Mouse (Mus musculus): ENCODE data around the gene Il11ra1. TPM values are rescaled to one million over a fixed set of nuclear protein-coding genes. Genes with fewer than 3 reads are reported as not detected.
"Not testable (repeated sequence)": the region's sequence is repeated elsewhere in the genome, so short reads cannot be mapped to it uniquely, and the experiment has no call there.

The Il11ra1 gene
- polyA plus RNA-seq, 1 experiment = 0.14 TPM

GRCm38 (mm10) chr4:41774002-41774401 is 74.2 kb downstream of the Il11ra1 start, which contains the start of gene Ccl27a:
Gene Ccl27a (minus strand): TSS chr4:41774247.
- not testable (repeated sequence) for H3K36me3 ChIP-seq (ENCODE audit: control insufficient read depth); H3K9me3 ChIP-seq (ENCODE audit: control insufficient read depth, low read length); H3K27me3 ChIP-seq (ENCODE audit: control insufficient read depth); H3K4me1 ChIP-seq (ENCODE audit: control insufficient read depth)
- peak within 1 kb of the TSS; percentile 52 for H3K4me3 ChIP-seq (replicated peaks)

GRCm38 (mm10) chr4:41774506-41774905 is 74.7 kb downstream of the Il11ra1 start:
- H3K4me1 ChIP-seq (ENCODE audit: control insufficient read depth); H3K9me3 ChIP-seq (ENCODE audit: control insufficient read depth, low read length); H3K27me3 ChIP-seq (ENCODE audit: control insufficient read depth); H3K4me3 ChIP-seq (replicated peaks); H3K36me3 ChIP-seq (ENCODE audit: control insufficient read depth): not testable (repeated sequence)

- H3K27me3 ChIP-seq (ENCODE audit: control insufficient read depth); H3K4me3 ChIP-seq (replicated peaks); H3K9me3 ChIP-seq (ENCODE audit: control insufficient read depth, low read length); H3K4me1 ChIP-seq (ENCODE audit: control insufficient read depth); H3K36me3 ChIP-seq (ENCODE audit: control insufficient read depth): not testable (repeated sequence)
Measured at GRCm38 (mm10) chr4:41775840-41776239, 76.1 kb downstream of the Il11ra1 start.

- H3K4me3 ChIP-seq (replicated peaks); H3K9me3 ChIP-seq (ENCODE audit: control insufficient read depth, low read length); H3K27me3 ChIP-seq (ENCODE audit: control insufficient read depth); H3K36me3 ChIP-seq (ENCODE audit: control insufficient read depth); H3K4me1 ChIP-seq (ENCODE audit: control insufficient read depth): not testable (repeated sequence)
Measured at GRCm38 (mm10) chr4:41781271-41781670, 81.5 kb downstream of the Il11ra1 start.

- not testable (repeated sequence) for H3K4me1 ChIP-seq (ENCODE audit: control insufficient read depth); H3K36me3 ChIP-seq (ENCODE audit: control insufficient read depth); H3K4me3 ChIP-seq (replicated peaks); H3K9me3 ChIP-seq (ENCODE audit: control insufficient read depth, low read length); H3K27me3 ChIP-seq (ENCODE audit: control insufficient read depth)
Measured at GRCm38 (mm10) chr4:41781748-41782485, 82.1 kb downstream of the Il11ra1 start.

- H3K9me3 ChIP-seq (ENCODE audit: control insufficient read depth, low read length); H3K4me1 ChIP-seq (ENCODE audit: control insufficient read depth); H3K27me3 ChIP-seq (ENCODE audit: control insufficient read depth); H3K4me3 ChIP-seq (replicated peaks); H3K36me3 ChIP-seq (ENCODE audit: control insufficient read depth): not testable (repeated sequence)
Measured at GRCm38 (mm10) chr4:41782711-41783110, 82.9 kb downstream of the Il11ra1 start.

GRCm38 (mm10) chr4:41783197-41783596 is 83.4 kb downstream of the Il11ra1 start:
- not testable (repeated sequence) for H3K9me3 ChIP-seq (ENCODE audit: control insufficient read depth, low read length); H3K4me3 ChIP-seq (replicated peaks); H3K27me3 ChIP-seq (ENCODE audit: control insufficient read depth); H3K36me3 ChIP-seq (ENCODE audit: control insufficient read depth); H3K4me1 ChIP-seq (ENCODE audit: control insufficient read depth)

Other genes starting within 250 kb of the Il11ra1 start
- 0.38 and 1.3 TPM in 2 replicates for gene Kif24, start 235.1 kb upstream of the Il11ra1 start, polyA plus RNA-seq (2012)
- 0.55 and 1.5 TPM in 2 replicates for gene Nudt2, start 234.8 kb upstream of the Il11ra1 start, polyA plus RNA-seq (2012)
- gene AI464131, start 196.9 kb upstream of the Il11ra1 start, polyA plus RNA-seq (2012) = not detected in 2 replicates
- 0.11 TPM in 1 of 2 replicates, not detected in the other for gene 1110017D15Rik, start 182.7 kb upstream of the Il11ra1 start, polyA plus RNA-seq (2012)
- gene Fam219a, start 130.5 kb upstream of the Il11ra1 start, polyA plus RNA-seq (2012) = 0.14 and 0.16 TPM in 2 replicates
- gene Dnaic1, start 130.2 kb upstream of the Il11ra1 start, polyA plus RNA-seq (2012) = not detected in 2 replicates
- 0.04 TPM in 1 of 2 replicates, not detected in the other for gene Enho, start 59.7 kb upstream of the Il11ra1 start, polyA plus RNA-seq (2012)
- gene Cntfr, start 2.9 kb upstream of the Il11ra1 start, polyA plus RNA-seq (2012) = not detected in 2 replicates
- gene Rpp25l, start 13.5 kb downstream of the Il11ra1 start, polyA plus RNA-seq (2012) = 7.5 and 11.4 TPM in 2 replicates
- 23.8 and 38.0 TPM in 2 replicates for gene Dctn3, start 23.2 kb downstream of the Il11ra1 start, polyA plus RNA-seq (2012)
- not detected in 2 replicates for gene Arid3c, start 31.2 kb downstream of the Il11ra1 start, polyA plus RNA-seq (2012)
- 0.87 and 2.4 TPM in 2 replicates for gene Galt, start 55.2 kb downstream of the Il11ra1 start, polyA plus RNA-seq (2012)
- 1.1 and 1.3 TPM in 2 replicates for gene Sigmar1, start 56.2 kb downstream of the Il11ra1 start, polyA plus RNA-seq (2012)
- 1.0 and 1.3 TPM in 2 replicates for gene Ccl27a, start 74.3 kb downstream of the Il11ra1 start, polyA plus RNA-seq (2012)
- not detected in 2 replicates for gene Gm21541, start 203.6 kb downstream of the Il11ra1 start, polyA plus RNA-seq (2012)
- gene Gm20878, start 241.6 kb downstream of the Il11ra1 start, polyA plus RNA-seq (2012) = 0.85 and 0.99 TPM in 2 replicates

Measured in erythroblast, embryonic 14.5 days (primary cell).